Mouse (Mus musculus) liver, embryonic 13.5 days (tissue): Measurements from ENCODE around the gene Sf3b2. TPM values are rescaled to one million over a fixed set of nuclear protein-coding genes. Genes with fewer than 3 reads are reported as not detected.

Source experiments
- ATAC-seq: fragments of 200-750 bp; cut with Nextera tagmentation; 2 replicates; pipeline ENCODE4 v1.8.0; 2017; ENCODE audit warnings: low read depth, mild to moderate bottlenecking, moderate number of reproducible peaks, moderate library complexity
- DNase-seq: peaks from one replicate; pipeline ENCODE4 v3.0.0; 2022
- H3K27ac ChIP-seq: fragments of 300-500 bp; sonication (generic); 2 replicates; pipeline ENCODE4 v1.5.1; 2015; ENCODE audit warnings: moderate library complexity, mild to moderate bottlenecking, inconsistent platforms
- H3K27me3 ChIP-seq: fragments of 300-500 bp; sonication (generic); 2 replicates; pipeline ENCODE4 v1.6.1; 2015; ENCODE audit warnings: mild to moderate bottlenecking, inconsistent platforms
- H3K36me3 ChIP-seq: fragments of 300-500 bp; sonication (generic); 2 replicates; pipeline ENCODE4 v1.6.1; 2015; ENCODE audit warnings: mild to moderate bottlenecking, inconsistent platforms
- H3K4me1 ChIP-seq: fragments of 300-500 bp; sonication (generic); replicated peaks from 2 replicates; pipeline ENCODE4 v1.6.1; 2015; ENCODE audit warnings: inconsistent platforms
- H3K4me2 ChIP-seq: fragments of 300-500 bp; sonication (generic); 2 replicates; pipeline ENCODE4 v1.6.1; 2015; ENCODE audit warnings: inconsistent platforms, mild to moderate bottlenecking, moderate library complexity
- H3K4me3 ChIP-seq: fragments of 300-500 bp; sonication (generic); replicated peaks from 2 replicates; pipeline ENCODE4 v1.5.1; 2015; ENCODE audit warnings: mild to moderate bottlenecking, inconsistent platforms
- H3K9ac ChIP-seq: fragments of 300-500 bp; sonication (generic); 2 replicates; pipeline ENCODE4 v1.6.1; 2015; ENCODE audit warnings: mild to moderate bottlenecking, inconsistent platforms
- H3K9me3 ChIP-seq: fragments of 300-500 bp; sonication (generic); replicated peaks from 2 replicates; pipeline ENCODE4 v1.6.1; 2016; ENCODE audit warnings: inconsistent platforms
- WGBS: fragments of 180-500 bp; shearing (Covaris S2); methylation state at CpG from one replicate; pipeline ENCODE4 v1.1.7; 2015; ENCODE audit not compliant: insufficient replicate concordance; 5-methylcytosine and 5-hydroxymethylcytosine counted together
- polyA plus RNA-seq: library from polyadenylated mRNA; unstranded; fragments of >200 nt; fragmentation: Nextera tagmentation; extraction: Ambion mirVana; gene quantifications from 2 replicates; pipeline ENCODE4 v1.2.1, GENCODE M21; 2015

Gene Sf3b2
- polyA plus RNA-seq, 1 experiment from 2014 or later: 157 TPM

DNA sequence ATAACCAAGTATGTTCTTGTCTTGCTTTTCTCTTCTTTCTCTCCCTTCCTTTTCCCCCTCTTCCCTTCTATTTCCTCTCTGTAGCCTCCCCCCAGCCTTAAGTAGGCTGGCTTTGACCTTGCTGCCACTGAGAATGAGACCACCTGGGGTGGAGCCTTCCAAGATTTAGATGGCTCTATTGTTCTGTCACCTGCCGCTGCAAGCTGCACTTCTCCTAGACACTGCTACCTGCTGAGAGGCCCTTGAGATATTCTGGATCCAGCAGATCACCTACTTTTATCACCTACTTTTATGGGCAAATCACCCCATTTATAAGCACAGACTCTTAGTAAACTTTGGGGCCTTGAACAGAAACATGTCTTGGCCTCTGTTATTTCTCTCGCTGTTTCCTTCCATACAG is 70.6 kb downstream of the Sf3b2 start:
- no peak for DNase-seq
- ATAC-seq: no peak
- 0 out of 2 replicates have a peak, but pooled peaks cover 5% of the 10 kb centered on the region for H3K4me1 ChIP-seq
- 81% methylated on average over 2 of the region's 2 CpGs for WGBS
- no peak overlapping the region for H3K4me2 ChIP-seq
- H3K36me3 ChIP-seq: no peaks in the 10 kb centered on the region
- H3K9ac ChIP-seq: no peak overlapping the region
- H3K9me3 ChIP-seq: no peaks in the 10 kb centered on the region
- no peak overlapping the region for H3K4me3 ChIP-seq
- H3K27ac ChIP-seq: no peak overlapping the region
- H3K27me3 ChIP-seq: no peaks in the 10 kb centered on the region

- 62% methylated on average over 4 of the region's 4 CpGs for WGBS
- Histone ChIP-seq H3K27ac (no peak overlapping the region), H3K4me2 (no peak overlapping the region), H3K9ac (no peak overlapping the region), H3K36me3 (no peaks in the 10 kb centered on the region), H3K4me1 (0 out of 2 replicates have a peak, but pooled peaks cover 5% of the 10 kb centered on the region), H3K27me3 (no peaks in the 10 kb centered on the region), H3K9me3 (no peaks in the 10 kb centered on the region), H3K4me3 (no peak overlapping the region)
- no peak for DNase-seq
- no peak for ATAC-seq
Measured at GRCm38 (mm10) chr19:5224077-5224476, 71.2 kb downstream of the Sf3b2 start.

Other genes starting within 250 kb of the Sf3b2 start
- 0.33 and 0.36 TPM in 2 replicates for gene Rin1, start 245.0 kb downstream of the Sf3b2 start, polyA plus RNA-seq
- gene Cd248, start 227.4 kb downstream of the Sf3b2 start, polyA plus RNA-seq: 3.1 and 3.7 TPM in 2 replicates
- gene Tmem151a, start 209.9 kb downstream of the Sf3b2 start, polyA plus RNA-seq: 0.49 and 0.89 TPM in 2 replicates
- 45.5 and 46.6 TPM in 2 replicates for gene Yif1a, start 206.9 kb downstream of the Sf3b2 start, polyA plus RNA-seq
- 1.3 and 1.4 TPM in 2 replicates for gene Cnih2, start 196.9 kb downstream of the Sf3b2 start, polyA plus RNA-seq
- gene Rab1b, start 188.4 kb downstream of the Sf3b2 start, polyA plus RNA-seq: 96.4 and 102 TPM in 2 replicates
- gene Klc2, start 176.9 kb downstream of the Sf3b2 start, polyA plus RNA-seq: 2.3 and 2.9 TPM in 2 replicates
- gene Pacs1, start 22.3 kb downstream of the Sf3b2 start, polyA plus RNA-seq: 7.7 and 10.4 TPM in 2 replicates
- 0.15 and 0.17 TPM in 2 replicates for gene Gal3st3, start 2.9 kb upstream of the Sf3b2 start, polyA plus RNA-seq
- gene Catsper1, start 40.3 kb upstream of the Sf3b2 start, polyA plus RNA-seq: not detected in 2 replicates
- gene Cst6, start 54.1 kb upstream of the Sf3b2 start, polyA plus RNA-seq: 0.34 and 0.39 TPM in 2 replicates
- gene Eif1ad, start 71.3 kb upstream of the Sf3b2 start, polyA plus RNA-seq: 39.6 and 42.6 TPM in 2 replicates
- gene Banf1, start 71.7 kb upstream of the Sf3b2 start, polyA plus RNA-seq: 337 and 338 TPM in 2 replicates
- gene Sart1, start 93.2 kb upstream of the Sf3b2 start, polyA plus RNA-seq: 35.1 and 41.0 TPM in 2 replicates
- 0.12 TPM in 1 of 2 replicates, not detected in the other for gene Tsga10ip, start 107.1 kb upstream of the Sf3b2 start, polyA plus RNA-seq
- 90.0 and 94.5 TPM in 2 replicates for gene Drap1, start 129.5 kb upstream of the Sf3b2 start, polyA plus RNA-seq
- gene AI837181, start 129.7 kb upstream of the Sf3b2 start, polyA plus RNA-seq: 18.0 and 19.0 TPM in 2 replicates
- not detected in 2 replicates for gene Fosl1, start 152.1 kb upstream of the Sf3b2 start, polyA plus RNA-seq
- 2.0 and 2.1 TPM in 2 replicates for gene Ccdc85b, start 162.4 kb upstream of the Sf3b2 start, polyA plus RNA-seq
- gene Fibp, start 165.2 kb upstream of the Sf3b2 start, polyA plus RNA-seq: 34.0 and 34.7 TPM in 2 replicates
- gene Ctsw, start 173.1 kb upstream of the Sf3b2 start, polyA plus RNA-seq: 0.35 and 0.53 TPM in 2 replicates
- 20.4 and 21.4 TPM in 2 replicates for gene Efemp2, start 178.5 kb upstream of the Sf3b2 start, polyA plus RNA-seq
- gene Mus81, start 192.9 kb upstream of the Sf3b2 start, polyA plus RNA-seq: 16.3 and 16.8 TPM in 2 replicates
- 1,341 and 1,482 TPM in 2 replicates for gene Cfl1, start 195.0 kb upstream of the Sf3b2 start, polyA plus RNA-seq
- 0.09 TPM in 1 of 2 replicates, not detected in the other for gene 1700020D05Rik, start 208.3 kb upstream of the Sf3b2 start, polyA plus RNA-seq
- gene Snx32, start 215.1 kb upstream of the Sf3b2 start, polyA plus RNA-seq: 6.4 and 7.0 TPM in 2 replicates